Mouse (Mus musculus) brain, embryonic 14.5 days (tissue): Measurements from ENCODE around the gene Fbxw14. TPM values are rescaled to one million over a fixed set of nuclear protein-coding genes. Genes with fewer than 3 reads are reported as not detected.
"Not testable (repeated sequence)": the region's sequence is repeated elsewhere in the genome, so short reads cannot be mapped to it uniquely, and the experiment has no call there.

Experiments
- DNase-seq: peaks from one replicate; pipeline ENCODE4 v3.0.0-alpha.2; 2011; ENCODE audit warnings: low read depth
- CTCF ChIP-seq: fragments of 200-500 bp; IDR thresholded peaks from 2 replicates; pipeline ENCODE4 v1.5.1; 2012; ENCODE audit warnings: inconsistent platforms, mild to moderate bottlenecking, moderate library complexity, borderline replicate concordance; ENCODE audit not compliant: insufficient read depth, insufficient read length; ENCODE audit errors: extremely low read depth
- POLR2A ChIP-seq: fragments of 200-500 bp; IDR thresholded peaks from 2 replicates; pipeline ENCODE4 v1.6.1; 2012; ENCODE audit warnings: mild to moderate bottlenecking, inconsistent platforms, borderline replicate concordance; ENCODE audit not compliant: poor library complexity, insufficient read depth, insufficient read length, severe bottlenecking; ENCODE audit errors: extremely low read depth
- polyA plus RNA-seq: library from polyadenylated mRNA; depleted of rRNA; stranded (reverse); fragments of >200 nt; gene quantifications from 2 replicates; pipeline ENCODE4 v1.2.3, GENCODE M21; 2012; rRNA removed

Gene Fbxw14
- not detected in 2 replicates for polyA plus RNA-seq

DNA sequence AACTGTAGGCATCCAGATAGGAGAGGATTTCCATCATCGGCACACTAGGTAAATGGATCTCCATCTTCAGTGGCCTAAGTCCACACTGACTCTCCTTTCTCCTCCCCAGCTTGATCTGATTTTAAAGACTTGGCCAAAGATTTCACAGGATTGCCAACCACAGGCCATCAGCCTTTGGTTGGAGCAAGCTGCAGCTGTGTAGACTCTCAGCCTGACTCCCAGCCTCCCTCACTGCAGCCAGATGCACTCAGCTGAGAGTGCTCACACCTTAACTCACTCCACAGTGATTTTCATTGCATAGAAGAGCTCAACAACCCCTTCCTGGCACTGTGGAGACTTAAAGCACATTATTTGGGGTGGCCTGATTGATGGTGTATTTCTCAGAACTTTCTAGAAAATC, at the start of gene Fbxw14:
Fbxw14 (minus strand) TSS at position 101 of the 400 bp plus-strand sequence.
- DNase-seq = not testable (repeated sequence)

DNA sequence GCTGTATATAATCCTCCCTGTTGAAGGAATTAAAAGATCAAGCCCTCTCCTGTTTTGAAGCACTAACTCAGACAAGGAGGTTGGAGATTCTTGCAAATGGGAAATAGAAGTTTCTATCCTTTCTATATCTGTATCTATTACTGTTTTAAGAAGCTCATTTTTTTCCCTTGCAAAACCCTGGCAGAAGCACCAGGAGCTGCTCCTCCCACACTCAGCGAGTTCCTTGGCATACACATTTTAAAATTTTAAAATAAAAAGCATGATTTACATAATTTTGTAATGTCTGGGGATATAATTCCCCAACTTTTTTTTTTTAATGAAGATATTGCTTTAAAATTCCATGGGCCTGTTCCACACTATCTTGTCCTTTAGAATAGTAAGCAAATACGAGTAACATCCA, 24.4 kb downstream of the Fbxw14 start:
- no peak for DNase-seq
- no peak for TF ChIP-seq CTCF
- no peak for TF ChIP-seq POLR2A

DNA sequence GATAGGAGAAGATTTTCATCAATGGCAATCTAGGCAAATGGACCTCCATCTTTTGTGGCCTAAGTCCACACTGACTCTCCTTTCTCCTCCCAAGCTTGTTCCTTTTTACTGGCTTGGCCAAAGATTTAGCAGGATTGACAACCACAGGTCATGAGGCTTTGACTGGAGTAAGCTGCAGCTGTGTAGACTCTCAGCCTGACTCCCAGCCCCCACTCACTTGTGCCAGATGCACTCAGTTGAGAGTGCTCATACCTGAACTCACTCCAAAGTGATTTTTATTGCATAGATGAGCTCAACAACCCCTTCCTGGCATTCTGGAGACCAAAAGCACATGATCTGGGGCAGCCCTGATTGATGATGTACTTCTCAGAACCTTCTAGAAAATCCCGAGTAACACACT, 52.8 kb downstream of the Fbxw14 start, which contains the start of gene Fbxw20:
Fbxw20 (minus strand) TSS at position 101 of the 400 bp plus-strand sequence.
- no peak for DNase-seq
- no peak for TF ChIP-seq CTCF
- no peak for TF ChIP-seq POLR2A

Other genes starting within 250 kb of the Fbxw14 start
- 78.6 and 83.1 TPM in 2 replicates for gene Shisa5, start 249.1 kb downstream of the Fbxw14 start, polyA plus RNA-seq
- gene Trex1, start 227.9 kb downstream of the Fbxw14 start, polyA plus RNA-seq = 48.3 and 61.0 TPM in 2 replicates
- gene Atrip, start 213.6 kb downstream of the Fbxw14 start, polyA plus RNA-seq = 41.6 and 43.6 TPM in 2 replicates
- 9.7 and 12.5 TPM in 2 replicates for gene Ccdc51, start 205.2 kb downstream of the Fbxw14 start, polyA plus RNA-seq
- gene Tma7, start 205.1 kb downstream of the Fbxw14 start, polyA plus RNA-seq = 161 and 195 TPM in 2 replicates
- 67.5 and 82.1 TPM in 2 replicates for gene Plxnb1, start 192.3 kb downstream of the Fbxw14 start, polyA plus RNA-seq
- not detected in 2 replicates for gene Fbxw21, start 125.6 kb downstream of the Fbxw14 start, polyA plus RNA-seq
- gene Fbxw13, start 91.7 kb downstream of the Fbxw14 start, polyA plus RNA-seq = not detected in 2 replicates
- gene Fbxw20, start 52.9 kb downstream of the Fbxw14 start, polyA plus RNA-seq = not detected in 2 replicates
- gene Fbxw28, start 52.0 kb upstream of the Fbxw14 start, polyA plus RNA-seq = not detected in 2 replicates
- gene Fbxw22, start 116.6 kb upstream of the Fbxw14 start, polyA plus RNA-seq = not detected in 2 replicates
- gene Fbxw16, start 161.5 kb upstream of the Fbxw14 start, polyA plus RNA-seq = not detected in 2 replicates
- gene Fbxw19, start 208.2 kb upstream of the Fbxw14 start, polyA plus RNA-seq = not detected in 2 replicates